In genomic region chr7:84286526-84287225, GRCm38 (mm10) we compare ENCODE assay signal across 26 mouse cellular contexts.
DNase-seq lines count a peak whose midpoint lies in the region; ATAC-seq lines count a peak whose summit lies in the region.
"Had no signal": no experiment of that assay in that cellular context is flagged by ENCODE, and none has a peak within 500 bp of the region (broad histone marks: within the 10 kb centered on the region; RNA-seq: fewer than 3 reads in every experiment).

No protein-coding gene starts in this region.

- no peak for ATAC-seq in heart, embryonic 11.5 days (replicated peaks; ENCODE audit: insufficient number of reproducible peaks, low FRiP score, low TSS enrichment)
- peak; percentile 84 for ATAC-seq in forebrain, embryonic 15.5 days (replicated peaks)
- ATAC-seq: CD4-positive, CD25-positive, alpha-beta regulatory T cell, adult 4 months; inflammation-experienced regulatory T-cells, adult 6 months; intestine, embryonic 16.5 days had no signal

- 89% methylated on average over 8 of the region's 8 CpGs for WGBS in heart, embryonic 10.5 days
- WGBS in heart, embryonic 11.5 days (ENCODE audit: insufficient replicate concordance): 85% methylated on average over 8 of the region's 8 CpGs
- WGBS in forebrain, embryonic 15.5 days: 51% methylated on average over 8 of the region's 8 CpGs

- DNase-seq in heart, embryonic 10.5 days (ENCODE audit: low spot score): peak; percentile 41
- peak; percentile 52 for DNase-seq in brain, embryonic 18.5 days (ENCODE audit: low read depth, low spot score)
- peak; percentile 32 for DNase-seq in telencephalon, adult 2 months (ENCODE audit: low read depth, low spot score)
- no peak for DNase-seq in gastrocnemius, postnatal 25 days
- DNase-seq in spleen, postnatal 36 days (ENCODE audit: low spot score in 2 of 2): no peak
- no peak for DNase-seq in kidney, postnatal 14 days
- DNase-seq: adrenal gland, adult 2 months; adrenal gland, postnatal 14 days; cerebellum, adult 11 months; cerebellum, adult 2 months; cerebellum, adult 9-11 months; cerebellum, postnatal 25 days; embryo, embryonic 11 days; gastrocnemius, postnatal 10 days; heart, adult 11 months; heart, postnatal 14 days; heart, postnatal 4 days; kidney, adult 18-20 months had no signal

- no peaks in the 10 kb centered on the region for H3K9me3 ChIP-seq in heart, embryonic 10.5 days
- no peaks in the 10 kb centered on the region for H3K9me3 ChIP-seq in heart, embryonic 11.5 days (replicated peaks; ENCODE audit: control insufficient read depth, low read length)
- no peaks in the 10 kb centered on the region for H3K9me3 ChIP-seq in forebrain, embryonic 15.5 days
- H3K9me3 ChIP-seq: heart, embryonic 13.5 days had no signal

- H3K36me3 ChIP-seq in heart, embryonic 10.5 days: no peaks in the 10 kb centered on the region
- H3K36me3 ChIP-seq in heart, embryonic 11.5 days (ENCODE audit: control insufficient read depth, insufficient read depth, low read length): no peaks in the 10 kb centered on the region
- H3K36me3 ChIP-seq in forebrain, embryonic 15.5 days: peaks cover 20% of the 10 kb centered on the region; the same call in 1 of the 2 replicates

- H3K9ac ChIP-seq in heart, embryonic 11.5 days (ENCODE audit: low read depth, low read length): no peak overlapping the region
- no peak overlapping the region for H3K9ac ChIP-seq in forebrain, embryonic 15.5 days (replicated peaks)
- H3K9ac ChIP-seq: heart, embryonic 13.5 days; hindbrain, embryonic 14.5 days had no signal

- no peak overlapping the region for H3K4me3 ChIP-seq in heart, embryonic 10.5 days
- no peak overlapping the region for H3K4me3 ChIP-seq in heart, embryonic 11.5 days (ENCODE audit: low read depth, low read length)
- no peak overlapping the region for H3K4me3 ChIP-seq in forebrain, embryonic 15.5 days
- H3K4me3 ChIP-seq: heart, embryonic 13.5 days had no signal

- H3K4me1 ChIP-seq in heart, embryonic 10.5 days: no peaks in the 10 kb centered on the region
- H3K4me1 ChIP-seq in heart, embryonic 11.5 days (ENCODE audit: control insufficient read depth, insufficient read depth, low read length): no peaks in the 10 kb centered on the region
- H3K4me1 ChIP-seq in forebrain, embryonic 15.5 days: peaks cover 16% of the 10 kb centered on the region
- H3K4me1 ChIP-seq: heart, embryonic 13.5 days had no signal

- no peak overlapping the region for H3K4me2 ChIP-seq in heart, embryonic 11.5 days
- H3K4me2 ChIP-seq in forebrain, embryonic 15.5 days (replicated peaks): no peak overlapping the region
- H3K4me2 ChIP-seq: heart, embryonic 13.5 days; hindbrain, embryonic 14.5 days had no signal

- H3K27ac ChIP-seq in heart, embryonic 10.5 days: no peak overlapping the region
- no peak overlapping the region for H3K27ac ChIP-seq in heart, embryonic 11.5 days (ENCODE audit: low read depth, low read length)
- peak overlapping the region; percentile 84 for H3K27ac ChIP-seq in forebrain, embryonic 15.5 days (replicated peaks)
- H3K27ac ChIP-seq: heart, embryonic 13.5 days; hindbrain, embryonic 14.5 days; hindbrain, postnatal 0 days had no signal

- H3K27me3 ChIP-seq in heart, embryonic 10.5 days (ENCODE audit: insufficient read depth, poor library complexity, severe bottlenecking): no peaks in the 10 kb centered on the region
- H3K27me3 ChIP-seq in heart, embryonic 11.5 days (ENCODE audit: control insufficient read depth, insufficient read depth, low read length): no peaks in the 10 kb centered on the region
- H3K27me3 ChIP-seq in forebrain, embryonic 15.5 days: no peaks in the 10 kb centered on the region
- H3K27me3 ChIP-seq: heart, embryonic 13.5 days had no signal

Comparison
In these comparisons a context has a peak if more than half of its experiments do, and no peak if none do; other contexts are left out.
1. DNase-seq: peak in heart, embryonic 10.5 days (single experiment), brain, embryonic 18.5 days (single experiment) and telencephalon, adult 2 months (single experiment); none in gastrocnemius, postnatal 25 days (single experiment), spleen, postnatal 36 days (0 of 2) and kidney, postnatal 14 days (single experiment).